Mouse (Mus musculus): Measurements from ENCODE around the gene Tmem101. TPM values are rescaled to one million over a fixed set of nuclear protein-coding genes. Genes with fewer than 3 reads are reported as not detected.
A peak's percentile ranks its signal among the peaks of the same experiment; 100 is the strongest.

Gene Tmem101
- total and polyA plus RNA-seq, 3 experiments: 30.1 to 45.1 TPM; not detected in 1

DNA sequence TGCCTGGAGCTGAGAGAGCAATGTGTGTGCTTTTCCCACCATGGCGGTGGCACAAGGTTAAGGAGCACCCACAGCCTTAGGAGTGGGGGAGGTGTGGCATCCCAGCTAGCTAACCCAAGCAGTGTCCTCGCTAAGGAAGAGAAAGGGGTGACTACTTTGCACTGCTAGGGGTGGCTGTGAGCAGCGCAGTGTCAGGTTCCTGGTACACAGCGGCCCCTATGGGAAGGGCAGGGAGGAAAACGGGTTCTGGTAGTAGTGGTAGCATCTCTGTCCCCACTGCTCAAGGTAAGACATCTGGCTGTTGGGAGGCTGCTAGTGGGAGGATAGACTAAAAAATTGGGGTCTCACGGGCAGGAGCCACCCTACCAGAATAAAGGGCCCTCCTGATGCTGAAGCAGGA is 42.0 kb upstream of the Tmem101 start:
- no peaks in the 10 kb centered on the region for H3K27me3 ChIP-seq (ENCODE audit: control insufficient read depth in 1 of 2, insufficient read depth in 2 of 2, low read length in 2 of 2)
- no peak overlapping the region for H3K9ac ChIP-seq (ENCODE audit: control insufficient read depth, low read depth, low read length, poor library complexity, severe bottlenecking)
- H3K79me2 ChIP-seq (ENCODE audit: control insufficient read depth, insufficient read depth, low read length, poor library complexity): no peaks in the 10 kb centered on the region
- no peaks in the 10 kb centered on the region for H3K9me3 ChIP-seq (replicated peaks; ENCODE audit: insufficient read depth, low read length)
- no peak for DNase-seq (ENCODE audit: low read depth, low spot score)
- peaks cover 0 to 15% of the 10 kb centered on the region in 2 experiments; a peak in 2 of 4 replicates for H3K36me3 ChIP-seq (ENCODE audit: control insufficient read depth in 1 of 2, insufficient read depth in 2 of 2, low read length in 2 of 2)
- no peak overlapping the region for H3K27ac ChIP-seq (ENCODE audit: control insufficient read depth, low read depth, low read length)
- H3K4me3 ChIP-seq (ENCODE audit: control insufficient read depth in 1 of 2, insufficient read depth in 1 of 2, low read depth in 2 of 2, low read length in 2 of 2): no peak overlapping the region
- peaks cover 6 to 21% of the 10 kb centered on the region in 2 experiments for H3K4me1 ChIP-seq (ENCODE audit: control insufficient read depth in 1 of 2, insufficient read depth in 2 of 2, low read length in 2 of 2)
- peak in 1 of 3 experiments; percentile 16; a peak in 2 of 6 replicates for TF ChIP-seq CTCF (IDR thresholded peaks at IDR 0.05 in 2 of 3, conservative IDR thresholded peaks at IDR 0.05 in 1 of 3; ENCODE audit: control insufficient read depth in 1 of 3, insufficient read depth in 1 of 3, low read depth in 2 of 3, low read length in 3 of 3, poor library complexity in 1 of 3, severe bottlenecking in 1 of 3)
- no peak for TF ChIP-seq SIN3A (IDR thresholded peaks at IDR 0.05; ENCODE audit: low read length)

GRCm38 (mm10) chr11:102196018-102196797 is 40.0 kb upstream of the Tmem101 start:
- Histone ChIP-seq H3K27ac (ENCODE audit: control insufficient read depth, low read depth, low read length) (peak overlapping the region; percentile 40), H3K9me3 (replicated peaks; ENCODE audit: insufficient read depth, low read length) (no peaks in the 10 kb centered on the region), H3K27me3 (ENCODE audit: control insufficient read depth in 1 of 2, insufficient read depth in 2 of 2, low read length in 2 of 2) (no peaks in the 10 kb centered on the region), H3K9ac (ENCODE audit: control insufficient read depth, low read depth, low read length, poor library complexity, severe bottlenecking) (peak overlapping the region; percentile 45), H3K4me3 (ENCODE audit: control insufficient read depth in 1 of 2, insufficient read depth in 1 of 2, low read depth in 2 of 2, low read length in 2 of 2) (no peak overlapping the region), H3K79me2 (ENCODE audit: control insufficient read depth, insufficient read depth, low read length, poor library complexity) (peaks cover 6% of the 10 kb centered on the region; the same call in 1 of the 2 replicates), H3K36me3 (ENCODE audit: control insufficient read depth in 1 of 2, insufficient read depth in 2 of 2, low read length in 2 of 2) (peaks cover 0 to 33% of the 10 kb centered on the region in 2 experiments; a peak in 2 of 4 replicates), H3K4me1 (ENCODE audit: control insufficient read depth in 1 of 2, insufficient read depth in 2 of 2, low read length in 2 of 2) (peaks cover 11 to 40% of the 10 kb centered on the region in 2 experiments)
- peak; percentile 91 for DNase-seq (ENCODE audit: low read depth, low spot score)
- TF ChIP-seq CHD1 (IDR thresholded peaks at IDR 0.05; ENCODE audit: low read depth, low read length) (no peak), SIN3A (IDR thresholded peaks at IDR 0.05; ENCODE audit: low read length) (peak; percentile 48; the same call in 1 of the 2 replicates), ETS1 (IDR thresholded peaks at IDR 0.05; ENCODE audit: low read depth, low read length) (0 out of 2 replicates have a peak, but pooled peaks have one; percentile 39), E2F4 (IDR thresholded peaks at IDR 0.05; ENCODE audit: borderline replicate concordance, low read depth, low read length) (0 out of 2 replicates have a peak, but pooled peaks have one; percentile 40), POLR2A (IDR thresholded peaks at IDR 0.05; ENCODE audit: control insufficient read depth in 1 of 2, insufficient read depth in 1 of 2, low read depth in 1 of 2, low read length in 2 of 2, poor library complexity in 1 of 2) (no peak; a peak in 1 of 4 replicates), MYC (IDR thresholded peaks at IDR 0.05; ENCODE audit: low read depth, low read length) (no peak), MXI1 (IDR thresholded peaks at IDR 0.05; ENCODE audit: low read depth, low read length) (no peak), KAT2A (conservative IDR thresholded peaks at IDR 0.05; ENCODE audit: low read depth, low read length) (no peak), GATA1 (IDR thresholded peaks at IDR 0.05; ENCODE audit: low read depth, low read length) (peak; percentile 80), EP300 (IDR thresholded peaks at IDR 0.05; ENCODE audit: low read depth in 1 of 2, low read length in 2 of 2) (peak; percentile 41 to 61; a peak in 3 of 4 replicates), MEF2A (IDR thresholded peaks at IDR 0.05; ENCODE audit: extremely low read depth, insufficient replicate concordance, low read depth, low read length, poor library complexity, severe bottlenecking) (no peak), NELFE (IDR thresholded peaks at IDR 0.05; ENCODE audit: low read depth, low read length) (0 out of 2 replicates have a peak, but pooled peaks have one; percentile 17), RCOR1 (IDR thresholded peaks at IDR 0.05; ENCODE audit: low read depth, low read length) (no peak), MAX (IDR thresholded peaks at IDR 0.05; ENCODE audit: low read length) (0 out of 2 replicates have a peak, but pooled peaks have one; percentile 30), ZKSCAN1 (IDR thresholded peaks at IDR 0.05; ENCODE audit: low read depth, low read length) (no peak)
